Mouse (Mus musculus) MEL (cell line): ENCODE data around the gene Lpcat1. TPM values are rescaled to one million over a fixed set of nuclear protein-coding genes. Genes with fewer than 3 reads are reported as not detected.
A peak's percentile ranks its signal among the peaks of the same experiment; 100 is the strongest.

Experiments
- DNase-seq: peaks from one replicate; pipeline ENCODE4 v3.0.0; 2011; ENCODE audit warnings: low read depth, low spot score
- H3K27ac ChIP-seq: 2 replicates; pipeline ENCODE4 v1.5.1; 2012; ENCODE audit warnings: low read depth, mild to moderate bottlenecking, control low read depth, low read length, moderate library complexity; ENCODE audit not compliant: control insufficient read depth
- H3K27me3 ChIP-seq, 2 experiments: fragments of 150-350 bp in 1 of 2; sonication (generic) in 1 of 2; 2 replicates each; pipeline ENCODE4 v1.6.1; 2012; ENCODE audit warnings: low read length in 2 of 2, mild to moderate bottlenecking in 2 of 2, improper control_type of control experiment in 1 of 2, moderate library complexity in 1 of 2; ENCODE audit not compliant: insufficient read depth in 2 of 2, control insufficient read depth in 1 of 2
- H3K36me3 ChIP-seq, 2 experiments: 2 replicates each; pipeline ENCODE4 v1.6.1; 2012 to 2014; ENCODE audit warnings: low read length in 2 of 2, improper control_type of control experiment in 1 of 2, inconsistent platforms in 1 of 2, mild to moderate bottlenecking in 1 of 2; ENCODE audit not compliant: insufficient read depth in 2 of 2, control insufficient read depth in 1 of 2
- H3K4me1 ChIP-seq, 2 experiments: fragments of 150-350 bp in 1 of 2; sonication (generic) in 1 of 2; 2 replicates each; pipeline ENCODE4 v1.6.1; 2012; ENCODE audit warnings: low read length in 2 of 2, improper control_type of control experiment in 1 of 2, mild to moderate bottlenecking in 1 of 2; ENCODE audit not compliant: insufficient read depth in 2 of 2, control insufficient read depth in 1 of 2
- H3K4me3 ChIP-seq, 2 experiments: fragments of 150-350 bp in 1 of 2; sonication (generic) in 1 of 2; 2 replicates each; pipeline ENCODE4 v1.5.1; 2012; ENCODE audit warnings: low read depth in 2 of 2, low read length in 2 of 2, mild to moderate bottlenecking in 2 of 2, moderate library complexity in 2 of 2, control low read depth in 1 of 2, improper control_type of control experiment in 1 of 2; ENCODE audit not compliant: control insufficient read depth in 1 of 2, insufficient read depth in 1 of 2
- H3K79me2 ChIP-seq: 2 replicates; pipeline ENCODE4 v1.6.1; 2012; ENCODE audit warnings: mild to moderate bottlenecking, low read length, moderate library complexity; ENCODE audit not compliant: control insufficient read depth, poor library complexity, insufficient read depth
- H3K9ac ChIP-seq: 2 replicates; pipeline ENCODE4 v1.6.1; 2012; ENCODE audit warnings: low read depth, mild to moderate bottlenecking, control low read depth, low read length, moderate library complexity; ENCODE audit not compliant: control insufficient read depth, poor library complexity, severe bottlenecking
- H3K9me3 ChIP-seq: fragments of 150-350 bp; sonication (generic); replicated peaks from 2 replicates; pipeline ENCODE4 v1.6.1; 2012; ENCODE audit warnings: mild to moderate bottlenecking, low read length, improper control_type of control experiment, moderate library complexity; ENCODE audit not compliant: insufficient read depth
- CHD1 ChIP-seq: IDR thresholded peaks from 2 replicates; pipeline ENCODE4 v1.6.1; 2012; ENCODE audit warnings: low read depth, mild to moderate bottlenecking, inconsistent platforms, low read length, improper control_type of control experiment
- CHD2 ChIP-seq: IDR thresholded peaks from 2 replicates; pipeline ENCODE4 v1.6.1; 2011; ENCODE audit warnings: low read length, improper control_type of control experiment
- CTCF ChIP-seq, 3 experiments: IDR thresholded peaks in 2 of 3; conservative IDR thresholded peaks in 1 of 3; 2 replicates each; pipeline ENCODE4 v1.5.1; 2011 to 2012; ENCODE audit warnings: low read length in 3 of 3, low read depth in 2 of 3, mild to moderate bottlenecking in 2 of 3, improper control_type of control experiment in 1 of 3, inconsistent platforms in 1 of 3, mixed read lengths in 1 of 3, moderate library complexity in 1 of 3; ENCODE audit not compliant: control insufficient read depth in 1 of 3, insufficient read depth in 1 of 3, poor library complexity in 1 of 3, severe bottlenecking in 1 of 3
- E2F4 ChIP-seq: IDR thresholded peaks from 2 replicates; pipeline ENCODE4 v1.6.1; 2011; ENCODE audit warnings: low read depth, low read length, improper control_type of control experiment, borderline replicate concordance
- ELF1 ChIP-seq: IDR thresholded peaks from 2 replicates; pipeline ENCODE4 v1.6.1; 2014; ENCODE audit warnings: low read depth, mild to moderate bottlenecking, inconsistent platforms, low read length, improper control_type of control experiment, moderate library complexity
- EP300 ChIP-seq, 2 experiments: IDR thresholded peaks; 2 replicates each; pipeline ENCODE4 v1.6.1; 2011; ENCODE audit warnings: improper control_type of control experiment in 2 of 2, low read length in 2 of 2, low read depth in 1 of 2, mild to moderate bottlenecking in 1 of 2
- ETS1 ChIP-seq: IDR thresholded peaks from 2 replicates; pipeline ENCODE4 v1.6.1; 2012; ENCODE audit warnings: low read depth, mild to moderate bottlenecking, inconsistent platforms, low read length, improper control_type of control experiment, moderate library complexity
- GABPA ChIP-seq: IDR thresholded peaks from 2 replicates; pipeline ENCODE4 v1.6.1; 2012; ENCODE audit warnings: low read depth, mild to moderate bottlenecking, inconsistent platforms, low read length, improper control_type of control experiment, moderate library complexity
- HCFC1 ChIP-seq: IDR thresholded peaks from 2 replicates; pipeline ENCODE4 v1.6.1; 2012; ENCODE audit warnings: low read depth, mild to moderate bottlenecking, inconsistent platforms, low read length, improper control_type of control experiment, moderate library complexity
- JUND ChIP-seq: IDR thresholded peaks from 2 replicates; pipeline ENCODE4 v1.6.1; 2011; ENCODE audit warnings: low read depth, mild to moderate bottlenecking, improper control_type of control experiment, low read length
- KAT2A ChIP-seq: conservative IDR thresholded peaks from 2 replicates; pipeline ENCODE4 v1.6.1; 2012; ENCODE audit warnings: low read depth, low read length, improper control_type of control experiment, inconsistent platforms
- MXI1 ChIP-seq: IDR thresholded peaks from 2 replicates; pipeline ENCODE4 v1.6.1; 2011; ENCODE audit warnings: mild to moderate bottlenecking, low read depth, low read length, improper control_type of control experiment
- MYC ChIP-seq: IDR thresholded peaks from 2 replicates; pipeline ENCODE4 v1.6.1; 2011; ENCODE audit warnings: low read depth, mild to moderate bottlenecking, low read length, improper control_type of control experiment, moderate library complexity
- NRF1 ChIP-seq: IDR thresholded peaks from 2 replicates; pipeline ENCODE4 v1.6.1; 2014; ENCODE audit warnings: low read depth, mild to moderate bottlenecking, inconsistent platforms, low read length, improper control_type of control experiment, moderate library complexity; ENCODE audit not compliant: poor library complexity, insufficient read depth, severe bottlenecking
- POLR2A ChIP-seq, 2 experiments: IDR thresholded peaks; 2 replicates each; pipeline ENCODE4 v1.6.1; 2011 to 2012; ENCODE audit warnings: low read length in 2 of 2, mild to moderate bottlenecking in 2 of 2, control low read depth in 1 of 2, improper control_type of control experiment in 1 of 2, low read depth in 1 of 2, moderate library complexity in 1 of 2; ENCODE audit not compliant: control insufficient read depth in 1 of 2, insufficient read depth in 1 of 2, poor library complexity in 1 of 2
- POLR2AphosphoS2 ChIP-seq: IDR thresholded peaks from 2 replicates; pipeline ENCODE4 v1.6.1; 2011; ENCODE audit warnings: low read length, improper control_type of control experiment
- RAD21 ChIP-seq: IDR thresholded peaks from 2 replicates; pipeline ENCODE4 v1.6.1; 2011; ENCODE audit warnings: mild to moderate bottlenecking, low read depth, low read length, improper control_type of control experiment
- RCOR1 ChIP-seq: IDR thresholded peaks from 2 replicates; pipeline ENCODE4 v1.6.1; 2012; ENCODE audit warnings: low read depth, mild to moderate bottlenecking, inconsistent platforms, low read length, improper control_type of control experiment
- SIN3A ChIP-seq: IDR thresholded peaks from 2 replicates; pipeline ENCODE4 v1.6.1; 2012; ENCODE audit warnings: low read length, improper control_type of control experiment, inconsistent platforms
- SMC3 ChIP-seq: IDR thresholded peaks from 2 replicates; pipeline ENCODE4 v1.6.1; 2011; ENCODE audit warnings: low read depth, low read length, improper control_type of control experiment
- TAL1 ChIP-seq: IDR thresholded peaks from 2 replicates; pipeline ENCODE4 v1.6.1; 2012; ENCODE audit warnings: mild to moderate bottlenecking, inconsistent platforms, low read length, moderate library complexity, mixed read lengths
- UBTF ChIP-seq: IDR thresholded peaks from 2 replicates; pipeline ENCODE4 v1.6.1; 2012; ENCODE audit warnings: low read depth, mild to moderate bottlenecking, inconsistent platforms, low read length, improper control_type of control experiment, moderate library complexity, borderline replicate concordance; ENCODE audit not compliant: insufficient read depth
- USF1 ChIP-seq: IDR thresholded peaks from 2 replicates; pipeline ENCODE4 v1.6.1; 2014; ENCODE audit warnings: low read depth, mild to moderate bottlenecking, inconsistent platforms, low read length, improper control_type of control experiment, moderate library complexity
- USF2 ChIP-seq, 2 experiments: IDR thresholded peaks; 2 replicates each; pipeline ENCODE4 v1.6.1; 2011 to 2012; ENCODE audit warnings: improper control_type of control experiment in 2 of 2, low read length in 2 of 2, borderline replicate concordance in 1 of 2, inconsistent platforms in 1 of 2, low read depth in 1 of 2, mild to moderate bottlenecking in 1 of 2; ENCODE audit not compliant: insufficient read depth in 1 of 2
- ZC3H11A ChIP-seq: IDR thresholded peaks from 2 replicates; pipeline ENCODE4 v1.6.1; 2012; ENCODE audit warnings: low read depth, mild to moderate bottlenecking, inconsistent platforms, low read length, improper control_type of control experiment
- ZNF384 ChIP-seq: IDR thresholded peaks from 2 replicates; pipeline ENCODE4 v1.6.1; 2012; ENCODE audit warnings: low read depth, mild to moderate bottlenecking, inconsistent platforms, low read length, improper control_type of control experiment
- polyA plus RNA-seq, 2 experiments: library from polyadenylated mRNA; stranded (reverse) in 1 of 2; unstranded in 1 of 2; fragments of >175 nt in 1 of 2; fragments of >200 nt in 1 of 2; gene quantifications; 2 replicates each; pipeline versions ENCODE4 v1.2.1 to v1.2.4; 2012; ENCODE audit warnings: low replicate concordance in 2 of 2, low read depth in 1 of 2; ENCODE audit not compliant: insufficient read length in 2 of 2, insufficient read depth in 1 of 2, missing spikeins in 1 of 2
- total RNA-seq: library from RNA; depleted of rRNA; stranded (reverse); fragments of 300-350 nt; gene quantifications from 2 replicates; pipeline ENCODE4 v1.2.3, GENCODE M21; 2012

Gene Lpcat1
- total and polyA plus RNA-seq, 3 experiments, result 31.5 to 38.8 TPM; not detected in 1

- TF ChIP-seq EP300 (IDR thresholded peaks at IDR 0.05; ENCODE audit: low read depth in 1 of 2, low read length in 2 of 2), result 0 out of 4 replicates have a peak, but pooled peaks of 1 of the 2 experiments have one; percentile 15
- no peak for TF ChIP-seq SMC3
- TF ChIP-seq POLR2AphosphoS2, result peak; percentile 64; the same call in 1 of the 2 replicates
These were observed at the start of gene Lpcat1 (continued) for GRCm38 (mm10) chr13:73467034-73467420.

GRCm38 (mm10) chr13:73417478-73418220 lies 49.3 kb upstream of the Lpcat1 start:
- H3K4me1 ChIP-seq, result no peaks in the 10 kb centered on the region
- no peak overlapping the region for H3K4me3 ChIP-seq
- H3K27me3 ChIP-seq, result peaks cover 6 to 13% of the 10 kb centered on the region in 2 experiments
- no peaks in the 10 kb centered on the region for H3K79me2 ChIP-seq
- TF ChIP-seq JUND (no peak), MYC (no peak), RAD21 (peak; percentile 16), CHD2 (no peak), E2F4 (no peak), HCFC1 (no peak), MXI1 (no peak), RCOR1 (no peak), ETS1 (no peak), TAL1 (no peak), UBTF (no peak), SMC3 (peak; percentile 56), CHD1 (no peak), GABPA (no peak), POLR2AphosphoS2 (no peak), USF1 (no peak), USF2 (IDR thresholded peaks at IDR 0.05; ENCODE audit: borderline replicate concordance in 1 of 2, insufficient read depth in 1 of 2, low read depth in 1 of 2, low read length in 2 of 2) (no peak), EP300 (IDR thresholded peaks at IDR 0.05; ENCODE audit: low read depth in 1 of 2, low read length in 2 of 2) (no peak), ELF1 (no peak), POLR2A (IDR thresholded peaks at IDR 0.05; ENCODE audit: control insufficient read depth in 1 of 2, insufficient read depth in 1 of 2, low read depth in 1 of 2, low read length in 2 of 2, poor library complexity in 1 of 2) (no peak), CTCF (IDR thresholded peaks at IDR 0.05 in 2 of 3, conservative IDR thresholded peaks at IDR 0.05 in 1 of 3; ENCODE audit: control insufficient read depth in 1 of 3, insufficient read depth in 1 of 3, low read depth in 2 of 3, low read length in 3 of 3, poor library complexity in 1 of 3, severe bottlenecking in 1 of 3) (peak; percentile 40 to 54 (median 53); a peak in 5 of 6 replicates), ZNF384 (no peak), KAT2A (no peak), ZC3H11A (no peak), NRF1 (no peak), SIN3A (no peak)
- H3K9ac ChIP-seq, result no peak overlapping the region
- no peaks in the 10 kb centered on the region for H3K36me3 ChIP-seq
- H3K9me3 ChIP-seq, result no peaks in the 10 kb centered on the region
- DNase-seq, result peak; percentile 49
- no peak overlapping the region for H3K27ac ChIP-seq
